Mouse (Mus musculus) CH12.LX (cell line): ENCODE measurements around the gene Tmem150c. TPM values are rescaled to one million over a fixed set of nuclear protein-coding genes. Genes with fewer than 3 reads are reported as not detected.

ENCODE experiments used
- DNase-seq: peaks from one replicate; pipeline ENCODE4 v3.0.0-alpha.2; 2013; ENCODE audit errors: extremely low read depth
- H3K27ac ChIP-seq: 2 replicates; pipeline ENCODE4 v1.5.1; 2012; ENCODE audit warnings: low read depth, mild to moderate bottlenecking, control low read depth, moderate library complexity; ENCODE audit not compliant: insufficient read depth
- H3K27me3 ChIP-seq: replicated peaks from 2 replicates; pipeline ENCODE3; 2012; ENCODE audit warnings: inconsistent platforms
- H3K36me3 ChIP-seq, 2 experiments: replicated peaks in 1 of 2; 2 replicates each; pipeline versions ENCODE3 to v1.6.1; 2012; ENCODE audit warnings: inconsistent platforms in 1 of 2, low read length in 1 of 2, mild to moderate bottlenecking in 1 of 2, mixed read lengths in 1 of 2, moderate library complexity in 1 of 2; ENCODE audit not compliant: control insufficient read depth in 1 of 2, insufficient read depth in 1 of 2
- H3K4me1 ChIP-seq, 2 experiments: 2 replicates each; pipeline ENCODE4 v1.6.1; 2012; ENCODE audit warnings: inconsistent platforms in 1 of 2, moderate library complexity in 1 of 2; ENCODE audit not compliant: insufficient read depth in 2 of 2, control insufficient read depth in 1 of 2
- H3K4me2 ChIP-seq: 2 replicates; pipeline ENCODE4 v1.6.1; 2012; ENCODE audit warnings: low read depth, mild to moderate bottlenecking, control low read depth; ENCODE audit not compliant: poor library complexity, insufficient read depth, severe bottlenecking
- H3K4me3 ChIP-seq, 3 experiments: fragments of 150-350 bp in 1 of 3; sonication (generic) in 1 of 3; replicated peaks in 1 of 3; 2 replicates each; pipeline versions ENCODE3 to v1.5.1; 2011 to 2012; ENCODE audit warnings: low read depth in 2 of 3, low read length in 2 of 3, mild to moderate bottlenecking in 2 of 3, moderate library complexity in 2 of 3, control low read depth in 1 of 3, improper control_type of control experiment in 1 of 3, inconsistent platforms in 1 of 3, mixed read lengths in 1 of 3; ENCODE audit not compliant: poor library complexity in 1 of 3
- H3K79me2 ChIP-seq: replicated peaks from 2 replicates; pipeline ENCODE4 v1.6.1; 2012; ENCODE audit warnings: mild to moderate bottlenecking, moderate library complexity; ENCODE audit not compliant: control insufficient read depth, poor library complexity, insufficient read depth, severe bottlenecking; ENCODE audit errors: extremely low read depth
- H3K9ac ChIP-seq: 2 replicates; pipeline ENCODE4 v1.6.1; 2012; ENCODE audit warnings: low read depth, mild to moderate bottlenecking, control low read depth, moderate library complexity; ENCODE audit not compliant: insufficient read depth
- H3K9me3 ChIP-seq: replicated peaks from 2 replicates; pipeline ENCODE3; 2012; ENCODE audit warnings: low read length, inconsistent platforms, mixed read lengths
- BHLHE40 ChIP-seq: IDR thresholded peaks from 2 replicates; pipeline ENCODE4 v1.6.1; 2011; ENCODE audit warnings: mild to moderate bottlenecking, low read depth, low read length, improper control_type of control experiment
- CHD1 ChIP-seq: IDR thresholded peaks from 2 replicates; pipeline ENCODE4 v1.6.1; 2012; ENCODE audit warnings: low read depth, low read length, improper control_type of control experiment, inconsistent platforms
- CTCF ChIP-seq, 2 experiments: IDR thresholded peaks in 1 of 2; conservative IDR thresholded peaks in 1 of 2; 2 replicates each; pipeline ENCODE4 v1.5.1; 2011 to 2012; ENCODE audit warnings: low read depth in 2 of 2, low read length in 2 of 2, improper control_type of control experiment in 1 of 2, inconsistent platforms in 1 of 2, mild to moderate bottlenecking in 1 of 2, moderate library complexity in 1 of 2
- ELF1 ChIP-seq: IDR thresholded peaks from 2 replicates; pipeline ENCODE4 v1.6.1; 2014; ENCODE audit warnings: low read depth, mild to moderate bottlenecking, inconsistent platforms, low read length, improper control_type of control experiment
- EP300 ChIP-seq: IDR thresholded peaks from 2 replicates; pipeline ENCODE4 v1.6.1; 2011; ENCODE audit warnings: low read length, improper control_type of control experiment
- HCFC1 ChIP-seq: IDR thresholded peaks from 2 replicates; pipeline ENCODE4 v1.6.1; 2012; ENCODE audit warnings: low read depth, mild to moderate bottlenecking, inconsistent platforms, low read length, improper control_type of control experiment
- JUN ChIP-seq: IDR thresholded peaks from 2 replicates; pipeline ENCODE4 v1.6.1; 2011; ENCODE audit warnings: low read depth, mild to moderate bottlenecking, low read length, improper control_type of control experiment, moderate library complexity; ENCODE audit not compliant: insufficient read depth
- JUND ChIP-seq: conservative IDR thresholded peaks from 2 replicates; pipeline ENCODE4 v1.6.1; 2011; ENCODE audit warnings: low read depth, low read length, improper control_type of control experiment
- MAX ChIP-seq: IDR thresholded peaks from 2 replicates; pipeline ENCODE4 v1.6.1; 2011; ENCODE audit warnings: low read length, improper control_type of control experiment
- MEF2A ChIP-seq: IDR thresholded peaks from 2 replicates; pipeline ENCODE4 v1.6.1; 2014; ENCODE audit warnings: low read depth, mild to moderate bottlenecking, inconsistent platforms, low read length, improper control_type of control experiment, borderline replicate concordance
- MXI1 ChIP-seq: IDR thresholded peaks from 2 replicates; pipeline ENCODE4 v1.6.1; 2011; ENCODE audit warnings: mild to moderate bottlenecking, low read depth, low read length, improper control_type of control experiment
- MYC ChIP-seq: IDR thresholded peaks from 2 replicates; pipeline ENCODE4 v1.6.1; 2011; ENCODE audit warnings: low read depth, mild to moderate bottlenecking, improper control_type of control experiment, low read length
- PAX5 ChIP-seq: IDR thresholded peaks from 2 replicates; pipeline ENCODE4 v1.6.1; 2012; ENCODE audit warnings: low read length, inconsistent platforms, mixed read lengths
- POLR2A ChIP-seq: IDR thresholded peaks from 2 replicates; pipeline ENCODE4 v1.6.1; 2011; ENCODE audit warnings: low read depth, mild to moderate bottlenecking, improper control_type of control experiment, low read length
- RAD21 ChIP-seq: IDR thresholded peaks from 2 replicates; pipeline ENCODE4 v1.6.1; 2011; ENCODE audit warnings: low read depth, mild to moderate bottlenecking, low read length, improper control_type of control experiment, moderate library complexity
- RCOR1 ChIP-seq: conservative IDR thresholded peaks from 2 replicates; pipeline ENCODE4 v1.6.1; 2012; ENCODE audit warnings: low read depth, mild to moderate bottlenecking, inconsistent platforms, low read length, improper control_type of control experiment
- SIN3A ChIP-seq: IDR thresholded peaks from 2 replicates; pipeline ENCODE4 v1.6.1; 2012; ENCODE audit warnings: low read length, improper control_type of control experiment, inconsistent platforms
- SMC3 ChIP-seq: IDR thresholded peaks from 2 replicates; pipeline ENCODE4 v1.6.1; 2011; ENCODE audit warnings: low read depth, low read length, improper control_type of control experiment
- TCF12 ChIP-seq: IDR thresholded peaks from 2 replicates; pipeline ENCODE4 v1.6.1; 2014; ENCODE audit warnings: low read depth, mild to moderate bottlenecking, inconsistent platforms, low read length, improper control_type of control experiment
- USF1 ChIP-seq: IDR thresholded peaks from 2 replicates; pipeline ENCODE4 v1.6.1; 2014; ENCODE audit warnings: low read depth, mild to moderate bottlenecking, inconsistent platforms, low read length, improper control_type of control experiment
- USF2 ChIP-seq: conservative IDR thresholded peaks from 2 replicates; pipeline ENCODE4 v1.6.1; 2011; ENCODE audit warnings: low read depth, low read length, improper control_type of control experiment
- ZKSCAN1 ChIP-seq: IDR thresholded peaks from 2 replicates; pipeline ENCODE4 v1.6.1; 2012; ENCODE audit warnings: low read depth, inconsistent platforms, low read length, improper control_type of control experiment, borderline replicate concordance
- ZMIZ1 ChIP-seq: IDR thresholded peaks from 2 replicates; pipeline ENCODE4 v1.6.1; 2012; ENCODE audit warnings: low read depth, mild to moderate bottlenecking, inconsistent platforms, low read length, improper control_type of control experiment
- dilution Hi-C: fragments of 300-500 bp; cut with MboI; formaldehyde crosslinking; loops from 2 replicates; pipeline ENCODE4 v1.14.3; 2020; ENCODE audit warnings: low sequenced_read_pairs; ENCODE audit not compliant: extremely low pct_unique_long_range_greater_than_20kb, extremely low pct_ligation_motif_present
- in situ Hi-C: fragments of 300-500 bp; cut with MboI; formaldehyde crosslinking; loops from 3 replicates; pipeline ENCODE4 v1.14.3; 2019; ENCODE audit warnings: low sequenced_read_pairs, low pct_ligation_motif_present, low pct_unique_long_range_greater_than_20kb, mixed read lengths
- polyA plus RNA-seq: library from polyadenylated mRNA; unstranded; fragments of >175 nt; gene quantifications from 2 replicates; pipeline ENCODE4 v1.2.1, GENCODE M21; 2012; ENCODE audit warnings: low read depth; ENCODE audit not compliant: insufficient read length
- total RNA-seq, 2 experiments: library from RNA; depleted of rRNA; stranded (reverse); fragments of 300-350 nt in 1 of 2; fragments of >200 nt in 1 of 2; gene quantifications; 2 replicates each; pipeline ENCODE4 v1.2.3; 2012 to 2014

Gene Tmem150c
- total and polyA plus RNA-seq, 3 experiments: not detected

- Histone ChIP-seq H3K27ac (no peak overlapping the region), H3K4me2 (no peak overlapping the region), H3K9ac (no peak overlapping the region), H3K79me2 (no peaks in the 10 kb centered on the region), H3K4me3 (no peak overlapping the region), H3K27me3 (no peaks in the 10 kb centered on the region), H3K9me3 (no peaks in the 10 kb centered on the region), H3K4me1 (peaks cover 6 to 49% of the 10 kb centered on the region in 2 experiments), H3K36me3 (no peaks in the 10 kb centered on the region)
- dilution Hi-C loops (no loop called here), in situ Hi-C loops (no loop called here)
- peak; percentile 32 for DNase-seq
- TF ChIP-seq BHLHE40 (no peak), MEF2A (no peak), ELF1 (no peak), MXI1 (no peak), CTCF (conservative IDR thresholded peaks at IDR 0.05 in 1 of 2, IDR thresholded peaks at IDR 0.05 in 1 of 2; ENCODE audit: low read depth in 2 of 2, low read length in 2 of 2) (no peak), MYC (no peak), RAD21 (no peak), TCF12 (no peak), EP300 (no peak), USF2 (no peak), SMC3 (no peak), JUN (no peak), ZMIZ1 (no peak), CHD1 (no peak), SIN3A (no peak), PAX5 (no peak), RCOR1 (no peak), ZKSCAN1 (no peak), USF1 (no peak)
Observed at GRCm38 (mm10) chr5:100205519-100206189, 46.0 kb upstream of the Tmem150c start.

DNA sequence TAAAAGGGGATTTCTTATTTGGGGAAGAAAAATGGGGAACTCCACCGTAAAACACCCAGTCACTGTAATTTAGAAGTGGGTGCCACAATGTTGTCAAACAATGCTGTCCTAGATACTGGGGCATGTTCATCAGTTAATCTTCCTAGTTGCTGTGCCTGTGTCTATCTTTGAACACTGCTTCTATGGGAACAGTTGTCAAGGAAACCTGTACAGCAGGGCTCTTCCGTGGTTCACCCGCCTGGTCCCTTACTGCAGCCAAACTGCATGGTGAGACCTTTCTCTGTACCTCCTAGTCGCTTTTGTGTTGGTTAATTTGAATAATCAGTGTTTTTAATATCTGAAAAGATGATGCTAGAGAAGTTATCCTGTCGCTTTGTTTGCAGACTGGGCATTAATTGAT, 41.2 kb upstream of the Tmem150c start:
- peak; percentile 43 for DNase-seq
- H3K4me2 ChIP-seq: no peak overlapping the region
- no peak overlapping the region for H3K27ac ChIP-seq
- in situ Hi-C loops: no loop called here
- no peaks in the 10 kb centered on the region for H3K9me3 ChIP-seq
- no peak overlapping the region for H3K4me3 ChIP-seq
- no peaks in the 10 kb centered on the region for H3K36me3 ChIP-seq
- H3K9ac ChIP-seq: no peak overlapping the region
- TF ChIP-seq JUND (no peak), MXI1 (peak; percentile 65; the same call in 1 of the 2 replicates), MAX (no peak), HCFC1 (no peak), POLR2A (no peak)
- TF ChIP-seq, all 38 proteins: peak for 1
- Histone ChIP-seq H3K4me1 (peaks cover 9 to 59% of the 10 kb centered on the region in 2 experiments), H3K27me3 (no peaks in the 10 kb centered on the region), H3K79me2 (no peaks in the 10 kb centered on the region)
- dilution Hi-C loops: no loop called here
